Mouse (Mus musculus): Measurements from ENCODE around the gene Arrb2.
"Not testable (repeated sequence)": the region's sequence is repeated elsewhere in the genome, so short reads cannot be mapped to it uniquely, and the experiment has no call there.

Arrb2 gene

DNA sequence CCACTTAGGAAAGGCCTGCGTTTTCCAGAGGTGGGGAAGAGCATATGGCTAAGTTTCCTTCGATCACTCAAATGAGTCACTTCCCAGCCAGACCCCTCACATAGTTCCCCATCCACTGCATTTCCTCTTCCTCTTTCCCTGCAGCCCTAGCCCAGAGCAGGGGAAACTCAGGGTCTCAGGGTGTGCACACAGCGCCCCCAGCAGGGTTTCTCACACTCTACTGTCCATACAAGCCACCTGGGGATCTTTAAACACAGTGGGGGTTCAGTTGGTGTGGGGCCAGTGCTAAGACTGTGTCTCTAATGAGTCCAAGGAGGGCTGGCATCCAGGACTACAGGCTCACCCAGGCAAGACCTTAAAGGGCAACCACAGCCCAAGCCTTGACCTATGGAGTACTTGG lies 14.3 kb downstream of the Arrb2 start:
- no peak for DNase-seq

DNA sequence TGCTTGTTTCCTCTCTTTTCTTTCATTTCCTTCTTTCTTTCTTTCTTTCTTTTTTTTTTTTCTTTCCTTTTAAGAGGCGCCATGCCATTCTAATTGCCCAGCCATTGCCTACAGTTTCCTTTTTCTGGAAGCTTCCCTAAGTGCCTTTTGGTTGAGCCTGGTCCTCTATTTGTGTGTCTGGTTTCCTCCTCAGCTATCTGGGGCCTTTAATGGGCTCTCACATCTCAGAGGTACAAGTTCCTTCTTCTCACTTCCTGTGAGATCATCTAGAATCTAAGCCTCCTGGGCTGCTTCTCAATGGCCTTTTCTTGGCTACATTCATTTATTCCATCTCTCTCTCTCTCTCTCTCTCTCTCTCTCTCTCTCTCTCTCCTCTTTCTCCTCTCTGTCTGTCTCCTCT lies 14.9 kb downstream of the Arrb2 start:
- DNase-seq: no peak

DNA sequence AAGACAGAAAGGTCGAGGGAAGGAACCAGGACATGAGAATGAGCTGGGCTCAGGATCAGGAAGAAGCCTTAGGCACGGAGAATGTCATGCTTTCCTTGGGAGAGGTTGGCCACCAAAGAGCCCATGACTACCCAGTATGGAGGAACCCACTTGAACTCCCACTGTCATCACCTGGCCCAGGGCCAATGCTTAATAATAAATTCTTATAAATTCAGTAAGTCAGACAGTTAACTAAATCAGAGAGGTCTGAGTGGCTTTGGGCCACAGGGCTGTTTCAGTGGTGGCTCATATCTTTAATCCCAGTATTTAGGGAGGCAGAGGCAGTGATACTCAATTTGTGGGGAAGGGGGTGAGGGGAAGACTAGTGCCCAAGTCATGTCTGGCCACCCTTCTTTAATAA lies 18.5 kb downstream of the Arrb2 start:
- no peak for DNase-seq

DNA sequence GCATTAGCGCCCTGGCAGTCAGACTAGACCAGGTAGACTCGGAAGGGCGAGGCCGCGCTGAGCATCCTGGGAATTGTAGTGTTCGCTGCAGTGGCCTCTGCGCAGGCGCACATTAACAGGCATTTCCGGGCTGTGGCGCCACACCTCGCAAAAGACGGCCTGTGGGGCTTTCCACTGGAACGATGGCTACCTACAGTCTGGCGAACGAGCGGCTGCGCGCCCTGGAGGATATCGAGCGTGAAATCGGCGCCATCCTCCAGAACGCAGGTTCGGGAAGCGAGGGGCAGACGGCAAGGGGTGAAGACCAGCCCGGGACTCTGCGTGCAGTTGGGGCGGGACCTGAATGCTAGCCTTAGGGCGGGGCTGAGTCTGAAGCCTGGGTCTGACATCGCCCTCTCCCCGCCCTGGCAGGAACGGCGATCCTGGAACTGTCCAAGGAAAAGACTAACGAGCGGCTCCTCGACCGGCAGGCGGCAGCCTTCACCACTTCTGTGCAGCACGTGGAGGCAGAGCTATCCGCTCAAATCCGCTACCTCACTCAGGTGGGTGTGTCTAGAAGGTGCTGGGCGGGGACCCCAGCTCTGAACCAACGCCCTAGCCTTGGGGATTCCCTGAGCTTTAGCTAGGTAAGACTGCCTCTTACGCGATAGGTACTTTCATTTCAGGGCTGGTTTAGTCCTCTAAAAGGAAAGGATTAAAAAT lies 19.5 kb downstream of the Arrb2 start, which contains the start of gene Med11:
TSS of gene Med11 (plus strand) at position 123 of the 702 bp plus-strand sequence.
- DNase-seq: peak; percentile 97

DNA sequence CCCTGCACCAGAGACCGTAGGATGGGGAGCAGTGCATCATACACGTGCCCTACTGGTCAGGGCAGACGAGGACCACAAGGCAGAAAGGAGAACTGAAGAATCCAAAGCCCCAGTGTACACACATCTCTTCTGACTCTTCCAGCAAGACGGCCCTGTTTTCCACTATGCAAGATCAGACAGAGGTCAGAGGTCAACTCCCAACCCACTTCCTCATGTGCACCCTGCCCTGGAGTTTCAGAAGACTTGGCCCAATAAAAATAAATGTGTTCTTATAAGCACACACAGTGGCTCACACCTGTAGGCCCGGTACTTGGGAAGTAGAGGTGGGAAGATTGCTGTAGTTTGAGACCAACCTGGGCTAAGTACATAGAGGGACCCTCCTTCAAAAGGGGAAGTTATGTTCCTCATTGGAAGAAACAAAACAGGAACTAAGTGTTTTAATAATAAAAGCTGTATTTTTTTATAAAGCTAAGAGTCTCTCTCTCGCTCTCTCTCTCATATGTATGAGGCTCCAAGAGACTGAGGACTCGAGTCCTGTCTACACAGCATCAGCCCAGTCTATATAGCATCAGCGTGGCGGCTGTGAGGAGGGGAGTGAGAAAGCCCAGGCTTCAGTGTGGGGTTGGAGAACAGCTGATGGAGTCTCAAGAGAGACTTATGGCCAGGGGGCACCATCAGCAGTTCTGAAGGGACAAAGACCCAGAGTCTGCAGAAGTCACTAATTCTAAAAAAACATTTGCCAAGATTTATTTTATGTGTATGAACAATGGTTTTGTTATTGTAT lies 21.0 kb downstream of the Arrb2 start:
- no peak for DNase-seq

DNA sequence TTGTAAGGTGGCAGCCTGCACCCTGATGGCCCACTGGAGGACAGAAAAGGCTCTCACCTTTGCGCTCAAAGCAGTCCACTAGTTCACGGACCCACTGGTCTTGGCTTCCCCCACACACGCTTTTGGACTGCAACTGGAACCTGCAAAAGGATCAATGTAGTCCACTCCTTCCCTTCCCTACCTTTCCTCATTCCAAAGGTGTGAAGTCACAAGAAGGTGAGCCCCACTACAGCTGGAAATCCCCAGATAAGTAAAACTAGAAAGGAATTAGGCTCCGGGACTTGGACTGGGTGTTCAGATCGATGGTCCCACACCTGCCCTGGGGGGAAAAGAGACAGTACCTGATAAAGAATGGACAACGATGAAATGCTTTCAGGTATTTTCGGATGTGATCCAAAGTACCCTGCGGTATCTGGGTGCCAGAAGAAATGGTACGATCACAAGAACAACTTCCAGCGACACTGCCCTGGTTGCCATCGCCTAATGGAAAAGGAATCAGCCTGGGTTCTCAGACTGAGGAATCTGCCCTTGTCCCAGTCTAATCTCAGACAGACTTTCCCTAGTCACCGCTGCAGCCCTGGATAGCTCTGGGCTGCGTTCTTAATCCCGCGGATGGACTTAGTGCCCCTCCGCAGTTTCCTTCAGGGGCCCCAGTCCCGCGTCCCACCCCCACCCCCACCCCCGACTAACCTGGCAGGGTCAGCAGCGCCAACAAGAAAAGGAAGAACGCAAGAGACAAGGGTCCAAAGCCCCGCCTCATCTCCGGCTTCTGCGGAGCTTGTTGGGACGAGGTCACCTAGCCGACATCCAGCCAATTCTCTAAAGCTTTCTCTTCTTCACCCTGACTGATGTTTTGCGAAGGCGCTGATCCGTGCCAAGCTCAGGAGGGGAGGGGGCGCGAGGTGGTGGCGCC lies 26.5 kb downstream of the Arrb2 start, which contains the start of gene Zmynd15:
TSS of gene Zmynd15 (plus strand) at position 746 of the 913 bp plus-strand sequence.
- no peak for DNase-seq

DNA sequence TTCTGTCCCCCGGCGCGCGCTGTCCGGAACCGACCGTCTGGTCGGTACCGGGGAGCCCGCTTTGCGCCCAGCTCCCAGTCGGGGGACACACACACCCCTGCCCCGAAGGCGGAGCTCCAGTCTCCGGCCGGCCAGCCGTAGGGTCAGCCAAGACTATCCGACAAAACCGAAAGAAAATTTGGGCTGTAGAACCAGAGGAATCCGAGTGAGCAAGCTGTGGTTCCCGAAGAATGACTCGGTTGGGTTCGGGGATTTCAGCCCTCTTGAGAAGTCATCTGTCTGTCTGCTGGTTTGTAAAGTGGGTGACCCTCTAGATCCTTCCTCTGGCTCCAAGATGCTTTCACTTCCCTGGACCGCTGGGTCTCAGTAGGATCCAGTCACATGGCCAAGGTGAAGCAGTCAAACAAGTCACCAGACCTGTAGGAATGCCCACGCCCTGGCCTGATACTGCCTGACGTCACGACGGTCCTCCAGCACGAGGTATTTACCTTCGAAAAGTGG lies 27.2 kb downstream of the Arrb2 start, which contains the start of gene Cxcl16:
TSS of gene Cxcl16 (minus strand) at position 384 of the 501 bp plus-strand sequence.
- no peak for DNase-seq

DNA sequence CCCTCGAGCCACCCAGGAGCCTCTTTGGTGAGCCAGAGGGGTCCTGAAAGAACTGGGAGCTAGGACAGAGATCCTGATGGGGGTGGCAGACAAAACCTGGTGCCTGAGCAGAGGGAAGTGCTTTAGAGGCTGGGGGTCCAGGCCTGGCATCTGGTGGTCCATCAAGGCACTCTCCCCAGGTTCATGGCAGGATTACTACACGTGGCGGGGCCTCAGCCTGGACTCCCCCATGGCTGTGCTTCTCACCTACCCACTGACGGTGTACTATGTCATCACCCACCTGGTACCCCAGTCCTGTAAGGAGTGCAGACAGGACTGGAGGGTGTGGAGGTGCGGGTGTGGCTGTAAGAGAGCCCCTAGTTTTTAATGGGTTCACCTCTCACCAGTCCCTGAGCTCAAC lies 31.5 kb downstream of the Arrb2 start:
- no peak for DNase-seq

DNA sequence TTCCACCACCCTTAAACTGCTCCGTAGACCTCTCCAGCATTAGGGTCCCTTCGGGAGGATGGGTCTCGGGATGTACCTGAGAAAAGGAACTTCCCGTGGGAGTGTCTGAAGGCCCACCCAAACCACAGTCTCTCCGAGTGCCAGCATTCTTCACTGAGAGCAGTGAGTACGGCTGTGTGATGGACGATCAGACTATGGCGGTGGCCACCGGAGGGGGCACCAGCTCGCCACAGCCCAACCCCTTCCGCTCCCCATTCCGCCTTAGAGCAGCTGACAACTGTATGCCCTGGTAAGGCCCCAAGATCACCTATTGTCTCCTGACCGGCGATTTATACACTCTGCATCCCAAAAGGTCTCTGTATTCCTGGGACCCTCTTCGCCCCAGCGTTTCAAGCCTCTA lies 32.8 kb downstream of the Arrb2 start:
- DNase-seq: no peak

DNA sequence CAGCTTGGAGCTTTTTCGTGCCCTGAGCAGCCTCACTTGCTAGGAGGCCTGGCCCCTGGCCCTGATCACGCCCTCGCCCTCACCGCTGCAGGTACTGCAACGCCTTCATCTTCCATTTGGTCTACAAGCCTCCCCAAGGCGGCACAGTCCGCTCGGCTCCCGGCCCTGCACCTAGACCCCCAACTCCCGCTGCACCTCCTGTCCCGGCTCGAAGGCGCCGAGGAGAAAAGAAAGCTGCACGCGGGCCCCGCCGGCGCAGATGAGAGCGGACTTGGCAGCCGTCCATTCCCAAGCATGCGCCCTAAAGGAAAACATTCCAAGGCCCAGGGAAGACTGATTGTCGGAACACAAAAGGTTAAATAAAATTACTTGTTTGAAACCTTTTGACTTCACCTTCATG lies 33.4 kb downstream of the Arrb2 start:
- DNase-seq: no peak

DNA sequence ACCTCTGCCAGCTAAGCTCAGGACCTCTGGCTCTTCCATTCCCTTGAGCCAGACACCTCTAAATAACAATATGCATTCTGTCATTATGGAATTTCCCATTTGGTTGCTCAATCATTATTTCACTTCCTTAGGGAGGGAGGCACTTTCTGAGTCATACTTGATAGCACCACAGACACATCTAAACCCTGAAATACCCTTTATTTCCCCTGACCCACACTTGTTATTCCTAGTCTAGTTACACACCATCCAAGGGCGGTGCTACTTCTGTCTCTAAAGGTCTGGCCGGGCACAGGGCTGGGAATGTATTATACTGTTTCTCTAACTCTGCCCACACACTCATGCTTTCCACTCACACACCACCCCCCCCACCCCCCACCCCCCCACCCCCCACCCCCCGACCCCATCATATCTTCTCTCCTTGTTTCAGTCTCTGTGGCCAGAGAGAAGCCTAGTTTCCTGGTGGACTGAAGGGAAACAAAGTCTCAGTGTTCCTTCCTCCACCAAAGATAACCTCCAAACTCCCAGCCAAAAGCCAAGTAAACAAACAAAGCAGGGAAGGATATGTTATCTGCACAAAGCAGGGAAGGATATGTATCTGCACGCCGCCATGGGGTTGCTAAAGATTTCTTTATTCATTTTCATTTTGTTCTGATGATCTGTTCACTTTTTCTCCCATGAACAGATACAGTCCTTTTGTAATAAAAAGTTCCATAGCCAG lies 35.6 kb downstream of the Arrb2 start:
- DNase-seq: no peak

DNA sequence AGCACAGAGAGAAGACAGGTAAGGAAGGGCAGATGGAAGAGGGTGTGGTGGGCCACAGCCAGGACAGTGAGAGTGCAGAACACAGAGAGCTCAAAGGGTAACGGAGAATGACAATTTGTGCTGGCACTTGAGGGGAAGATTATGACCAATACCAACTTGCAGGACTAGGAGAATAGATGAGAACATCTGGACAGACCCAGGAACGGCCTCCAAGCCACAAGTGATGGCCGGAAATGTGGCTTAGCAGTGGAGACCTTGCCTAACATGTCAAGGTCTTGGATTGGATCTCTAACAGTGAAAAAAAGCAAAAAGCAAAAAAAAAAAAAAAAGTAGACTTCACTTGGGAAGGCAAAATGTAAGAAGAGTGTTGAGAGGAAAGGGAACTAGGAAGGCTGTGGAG lies 37.3 kb downstream of the Arrb2 start:
- no peak for DNase-seq

DNA sequence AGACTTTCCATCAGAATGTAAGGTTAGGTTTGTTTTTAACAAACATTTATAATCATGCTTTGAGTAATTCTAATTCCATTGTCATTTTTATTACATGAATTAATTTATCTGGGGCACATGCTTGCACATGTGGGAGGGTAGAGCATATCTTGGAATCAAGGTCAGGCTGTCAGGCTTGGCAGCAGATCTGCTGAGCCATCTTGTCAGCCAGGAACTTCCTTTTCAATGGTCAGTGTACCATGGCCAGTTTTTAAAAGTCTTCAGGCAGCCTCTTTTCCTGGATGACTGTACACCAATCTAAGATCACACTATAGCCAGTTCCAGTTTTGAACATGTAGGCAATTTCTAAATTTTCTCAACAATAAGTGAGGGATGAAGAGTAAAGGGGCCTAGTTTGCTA lies 40.3 kb downstream of the Arrb2 start:
- DNase-seq: no peak

DNA sequence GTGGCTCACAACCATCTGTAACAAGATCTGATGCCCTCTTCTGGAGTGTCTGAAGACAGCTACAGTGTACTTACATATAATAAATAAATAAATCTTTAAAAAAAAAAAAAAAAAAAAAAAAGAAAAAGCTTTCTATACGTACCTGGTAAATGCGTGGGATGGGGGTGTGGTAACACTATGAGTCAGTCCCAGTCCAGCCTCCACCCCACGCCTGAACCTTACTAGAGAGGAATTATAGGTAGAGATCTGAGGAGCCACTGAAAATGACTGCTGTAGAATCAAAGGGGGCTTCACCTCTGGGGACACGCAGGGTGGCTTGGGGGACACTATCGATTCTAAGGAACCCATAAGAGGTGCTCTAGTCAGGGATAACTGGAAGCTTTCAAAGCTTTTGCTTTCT lies 40.9 kb downstream of the Arrb2 start:
- DNase-seq: not testable (repeated sequence)

DNA sequence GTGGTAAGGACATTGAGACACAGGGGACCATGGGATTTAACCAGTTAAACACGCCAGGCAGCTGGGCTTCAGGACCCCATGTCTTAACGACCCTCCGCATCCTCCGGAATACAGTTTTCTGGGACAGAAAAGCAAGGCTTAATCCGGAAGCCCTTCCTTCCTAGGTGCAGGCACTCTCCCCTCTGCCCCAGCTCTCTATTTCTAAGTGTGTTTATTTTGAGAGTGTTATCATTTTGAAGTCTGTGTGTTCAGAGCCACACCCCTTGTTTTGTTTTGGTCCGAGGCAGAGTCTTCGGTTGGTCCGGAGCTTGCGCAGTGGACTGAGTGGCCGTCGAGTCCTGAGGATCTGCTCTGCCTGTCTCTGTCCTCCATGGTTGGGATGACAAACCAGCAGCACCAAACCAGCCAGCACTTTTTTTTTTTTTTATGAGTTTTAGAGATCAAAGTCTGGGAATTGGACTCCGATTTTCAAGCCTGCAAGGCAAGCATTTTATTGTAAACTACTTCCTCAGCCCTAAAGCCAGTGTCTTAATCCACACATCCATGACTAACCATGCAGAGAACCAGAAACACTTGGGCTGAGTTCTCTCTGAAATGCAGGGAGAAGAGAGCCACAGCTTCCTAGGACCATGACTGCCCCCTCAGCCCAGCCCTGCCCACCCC lies 42.6 kb downstream of the Arrb2 start:
- no peak for DNase-seq

DNA sequence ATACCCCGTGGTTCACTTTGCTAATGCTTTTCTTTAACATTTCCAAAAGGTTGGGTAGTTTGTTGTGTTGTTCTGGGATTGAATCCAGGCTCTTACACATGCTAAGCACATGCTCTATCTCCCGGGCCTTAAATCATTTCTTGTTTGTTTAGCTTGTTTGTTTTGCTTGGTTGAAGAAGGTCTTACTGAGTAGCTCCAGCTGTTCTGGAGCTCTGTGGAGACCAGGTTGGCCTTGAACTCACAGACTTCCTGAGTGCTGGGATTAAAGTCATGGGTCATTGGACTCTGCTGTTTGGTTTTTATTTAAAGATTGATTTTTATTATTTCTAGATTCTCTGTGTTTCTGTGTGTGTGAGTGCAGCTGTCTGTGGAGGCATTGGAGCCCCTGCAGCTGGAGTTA lies 53.1 kb downstream of the Arrb2 start:
- DNase-seq: no peak

DNA sequence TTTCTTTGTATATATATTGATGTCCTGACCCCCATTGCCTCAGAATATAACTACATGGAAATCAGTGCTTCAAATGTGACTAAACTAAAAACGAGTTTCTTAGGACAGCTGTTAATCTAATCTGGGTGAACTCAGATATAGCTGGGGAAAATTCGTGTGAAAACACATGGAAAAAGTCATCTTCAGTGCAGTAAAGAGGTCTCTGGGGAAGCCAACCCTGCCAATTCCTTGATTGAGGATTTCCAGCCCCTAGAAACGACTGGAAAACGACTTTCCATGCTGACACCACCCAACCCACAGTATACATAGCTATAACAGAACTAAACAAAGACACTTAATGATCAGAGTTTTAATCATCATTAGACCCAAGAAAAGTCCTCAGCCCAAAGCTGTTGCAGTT lies 55.4 kb downstream of the Arrb2 start:
- no peak for DNase-seq

DNA sequence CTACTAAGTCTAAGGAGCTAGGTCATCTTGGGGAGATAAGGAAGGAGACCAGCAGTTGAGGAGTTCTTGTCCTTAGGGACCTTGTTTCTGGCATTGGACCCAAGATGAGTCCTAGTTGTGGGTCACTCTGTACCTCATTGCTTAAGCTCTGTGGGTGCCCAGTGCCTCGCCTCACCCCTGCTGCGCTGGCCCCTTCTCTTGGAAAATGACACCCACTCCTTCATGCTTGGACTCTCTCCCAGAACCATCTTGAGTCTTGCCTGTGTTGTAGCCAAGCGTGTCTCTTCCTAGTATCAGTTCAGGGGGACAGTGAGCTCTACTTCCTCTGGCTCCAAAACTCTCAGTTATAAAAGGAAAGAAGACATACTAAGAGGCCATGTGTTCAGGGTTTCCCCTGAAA lies 56.7 kb downstream of the Arrb2 start:
- DNase-seq: no peak

DNA sequence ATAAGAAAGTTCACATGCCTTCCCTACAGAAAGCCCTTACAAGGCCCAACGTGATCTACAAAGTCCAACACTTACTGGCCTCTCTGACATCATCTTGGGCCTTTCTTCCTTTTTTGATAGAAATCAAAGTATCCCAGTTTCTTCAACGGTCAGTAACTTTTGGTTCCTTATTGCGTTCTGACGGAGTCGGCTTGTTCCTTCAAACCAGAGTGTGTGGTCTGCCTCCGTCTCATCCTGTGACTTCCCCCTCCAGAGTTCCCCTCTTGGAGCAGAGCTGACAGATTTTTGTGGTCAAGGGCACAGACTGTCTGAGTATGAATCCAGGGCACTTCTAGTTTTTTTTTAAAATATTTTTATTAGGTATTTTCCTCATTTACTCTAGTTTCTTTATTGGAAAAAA lies 57.2 kb downstream of the Arrb2 start:
- no peak for DNase-seq
